Mouse (Mus musculus): ENCODE measurements around the gene Peak1.

GRCm38 (mm10) chr9:56370710-56371109, 47.2 kb downstream of the Peak1 start:
- TF ChIP-seq CTCF (IDR thresholded peaks at IDR 0.05; ENCODE audit: extremely low read depth, insufficient read depth, insufficient read length, insufficient replicate concordance) (no peak), POLR2A (IDR thresholded peaks at IDR 0.05; ENCODE audit: low read depth, low read length) (no peak)
